Mouse (Mus musculus): ENCODE data around the gene Kif26b.

DNA sequence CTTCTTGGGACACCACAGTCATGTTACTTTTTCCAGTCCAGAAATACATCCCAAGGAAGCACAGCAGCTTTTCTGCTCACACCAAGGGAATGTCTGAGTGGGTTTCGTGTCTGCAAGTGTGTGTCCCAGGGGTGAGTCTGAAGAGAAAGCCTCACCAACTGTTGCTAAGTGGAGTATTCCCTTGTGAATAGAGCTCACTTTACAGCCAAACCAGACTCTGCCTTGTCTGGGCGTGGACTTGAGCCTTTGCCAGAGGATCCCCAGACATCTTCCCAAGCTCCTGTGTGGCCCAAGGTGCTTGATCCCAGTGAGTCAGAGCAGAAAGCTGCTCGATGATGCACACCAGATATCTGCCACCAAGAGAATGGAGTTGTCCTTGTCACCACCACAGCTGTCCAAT lies 48.0 kb downstream of the Kif26b start:
- TF ChIP-seq CTCF (IDR thresholded peaks at IDR 0.05; ENCODE audit: low read depth, low read length) (no peak), POLR2A (IDR thresholded peaks at IDR 0.05; ENCODE audit: borderline replicate concordance, low read depth, low read length) (no peak)
